Mouse (Mus musculus) CH12.LX (cell line): ENCODE measurements around the gene Magi2. TPM values are rescaled to one million over a fixed set of nuclear protein-coding genes. Genes with fewer than 3 reads are reported as not detected.

ENCODE experiments used
- DNase-seq: peaks from one replicate; pipeline ENCODE4 v3.0.0-alpha.2; 2013; ENCODE audit errors: extremely low read depth
- H3K27ac ChIP-seq: 2 replicates; pipeline ENCODE4 v1.5.1; 2012; ENCODE audit warnings: low read depth, mild to moderate bottlenecking, control low read depth, moderate library complexity; ENCODE audit not compliant: insufficient read depth
- H3K27me3 ChIP-seq: replicated peaks from 2 replicates; pipeline ENCODE3; 2012; ENCODE audit warnings: inconsistent platforms
- H3K36me3 ChIP-seq, 2 experiments: replicated peaks in 1 of 2; 2 replicates each; pipeline versions ENCODE3 to v1.6.1; 2012; ENCODE audit warnings: inconsistent platforms in 1 of 2, low read length in 1 of 2, mild to moderate bottlenecking in 1 of 2, mixed read lengths in 1 of 2, moderate library complexity in 1 of 2; ENCODE audit not compliant: control insufficient read depth in 1 of 2, insufficient read depth in 1 of 2
- H3K4me1 ChIP-seq, 2 experiments: 2 replicates each; pipeline ENCODE4 v1.6.1; 2012; ENCODE audit warnings: inconsistent platforms in 1 of 2, moderate library complexity in 1 of 2; ENCODE audit not compliant: insufficient read depth in 2 of 2, control insufficient read depth in 1 of 2
- H3K4me2 ChIP-seq: 2 replicates; pipeline ENCODE4 v1.6.1; 2012; ENCODE audit warnings: low read depth, mild to moderate bottlenecking, control low read depth; ENCODE audit not compliant: poor library complexity, insufficient read depth, severe bottlenecking
- H3K4me3 ChIP-seq, 3 experiments: fragments of 150-350 bp in 1 of 3; sonication (generic) in 1 of 3; replicated peaks in 1 of 3; 2 replicates each; pipeline versions ENCODE3 to v1.5.1; 2011 to 2012; ENCODE audit warnings: low read depth in 2 of 3, low read length in 2 of 3, mild to moderate bottlenecking in 2 of 3, moderate library complexity in 2 of 3, control low read depth in 1 of 3, improper control_type of control experiment in 1 of 3, inconsistent platforms in 1 of 3, mixed read lengths in 1 of 3; ENCODE audit not compliant: poor library complexity in 1 of 3
- H3K79me2 ChIP-seq: replicated peaks from 2 replicates; pipeline ENCODE4 v1.6.1; 2012; ENCODE audit warnings: mild to moderate bottlenecking, moderate library complexity; ENCODE audit not compliant: control insufficient read depth, poor library complexity, insufficient read depth, severe bottlenecking; ENCODE audit errors: extremely low read depth
- H3K9ac ChIP-seq: 2 replicates; pipeline ENCODE4 v1.6.1; 2012; ENCODE audit warnings: low read depth, mild to moderate bottlenecking, control low read depth, moderate library complexity; ENCODE audit not compliant: insufficient read depth
- H3K9me3 ChIP-seq: replicated peaks from 2 replicates; pipeline ENCODE3; 2012; ENCODE audit warnings: low read length, inconsistent platforms, mixed read lengths
- BHLHE40 ChIP-seq: IDR thresholded peaks from 2 replicates; pipeline ENCODE4 v1.6.1; 2011; ENCODE audit warnings: mild to moderate bottlenecking, low read depth, low read length, improper control_type of control experiment
- CTCF ChIP-seq, 2 experiments: IDR thresholded peaks in 1 of 2; conservative IDR thresholded peaks in 1 of 2; 2 replicates each; pipeline ENCODE4 v1.5.1; 2011 to 2012; ENCODE audit warnings: low read depth in 2 of 2, low read length in 2 of 2, improper control_type of control experiment in 1 of 2, inconsistent platforms in 1 of 2, mild to moderate bottlenecking in 1 of 2, moderate library complexity in 1 of 2
- E2F4 ChIP-seq: IDR thresholded peaks from 2 replicates; pipeline ENCODE4 v1.6.1; 2011; ENCODE audit warnings: low read depth, low read length, improper control_type of control experiment; ENCODE audit not compliant: insufficient replicate concordance
- ETS1 ChIP-seq: conservative IDR thresholded peaks from 2 replicates; pipeline ENCODE4 v1.6.1; 2012; ENCODE audit warnings: low read depth, mild to moderate bottlenecking, inconsistent platforms, low read length, improper control_type of control experiment, moderate library complexity
- IRF4 ChIP-seq: IDR thresholded peaks from 2 replicates; pipeline ENCODE4 v1.6.1; 2014; ENCODE audit warnings: low read depth, mild to moderate bottlenecking, inconsistent platforms, low read length, improper control_type of control experiment
- JUN ChIP-seq: IDR thresholded peaks from 2 replicates; pipeline ENCODE4 v1.6.1; 2011; ENCODE audit warnings: low read depth, mild to moderate bottlenecking, low read length, improper control_type of control experiment, moderate library complexity; ENCODE audit not compliant: insufficient read depth
- JUND ChIP-seq: conservative IDR thresholded peaks from 2 replicates; pipeline ENCODE4 v1.6.1; 2011; ENCODE audit warnings: low read depth, low read length, improper control_type of control experiment
- MAFK ChIP-seq: IDR thresholded peaks from 2 replicates; pipeline ENCODE4 v1.6.1; 2011; ENCODE audit warnings: low read length, improper control_type of control experiment; ENCODE audit not compliant: insufficient replicate concordance
- MAX ChIP-seq: IDR thresholded peaks from 2 replicates; pipeline ENCODE4 v1.6.1; 2011; ENCODE audit warnings: low read length, improper control_type of control experiment
- MYC ChIP-seq: IDR thresholded peaks from 2 replicates; pipeline ENCODE4 v1.6.1; 2011; ENCODE audit warnings: low read depth, mild to moderate bottlenecking, improper control_type of control experiment, low read length
- PAX5 ChIP-seq: IDR thresholded peaks from 2 replicates; pipeline ENCODE4 v1.6.1; 2012; ENCODE audit warnings: low read length, inconsistent platforms, mixed read lengths
- POLR2A ChIP-seq: IDR thresholded peaks from 2 replicates; pipeline ENCODE4 v1.6.1; 2011; ENCODE audit warnings: low read depth, mild to moderate bottlenecking, improper control_type of control experiment, low read length
- RAD21 ChIP-seq: IDR thresholded peaks from 2 replicates; pipeline ENCODE4 v1.6.1; 2011; ENCODE audit warnings: low read depth, mild to moderate bottlenecking, low read length, improper control_type of control experiment, moderate library complexity
- SIN3A ChIP-seq: IDR thresholded peaks from 2 replicates; pipeline ENCODE4 v1.6.1; 2012; ENCODE audit warnings: low read length, improper control_type of control experiment, inconsistent platforms
- TBP ChIP-seq: conservative IDR thresholded peaks from 2 replicates; pipeline ENCODE4 v1.6.1; 2011; ENCODE audit warnings: low read depth, low read length, improper control_type of control experiment
- TCF12 ChIP-seq: IDR thresholded peaks from 2 replicates; pipeline ENCODE4 v1.6.1; 2014; ENCODE audit warnings: low read depth, mild to moderate bottlenecking, inconsistent platforms, low read length, improper control_type of control experiment
- USF1 ChIP-seq: IDR thresholded peaks from 2 replicates; pipeline ENCODE4 v1.6.1; 2014; ENCODE audit warnings: low read depth, mild to moderate bottlenecking, inconsistent platforms, low read length, improper control_type of control experiment
- ZC3H11A ChIP-seq: IDR thresholded peaks from 2 replicates; pipeline ENCODE4 v1.6.1; 2012; ENCODE audit warnings: low read depth, mild to moderate bottlenecking, inconsistent platforms, low read length, improper control_type of control experiment
- dilution Hi-C: fragments of 300-500 bp; cut with MboI; formaldehyde crosslinking; loops from 2 replicates; pipeline ENCODE4 v1.14.3; 2020; ENCODE audit warnings: low sequenced_read_pairs; ENCODE audit not compliant: extremely low pct_unique_long_range_greater_than_20kb, extremely low pct_ligation_motif_present
- in situ Hi-C: fragments of 300-500 bp; cut with MboI; formaldehyde crosslinking; loops from 3 replicates; pipeline ENCODE4 v1.14.3; 2019; ENCODE audit warnings: low sequenced_read_pairs, low pct_ligation_motif_present, low pct_unique_long_range_greater_than_20kb, mixed read lengths
- polyA plus RNA-seq: library from polyadenylated mRNA; unstranded; fragments of >175 nt; gene quantifications from 2 replicates; pipeline ENCODE4 v1.2.1, GENCODE M21; 2012; ENCODE audit warnings: low read depth; ENCODE audit not compliant: insufficient read length
- total RNA-seq, 2 experiments: library from RNA; depleted of rRNA; stranded (reverse); fragments of 300-350 nt in 1 of 2; fragments of >200 nt in 1 of 2; gene quantifications; 2 replicates each; pipeline ENCODE4 v1.2.3; 2012 to 2014

Gene Magi2
- total and polyA plus RNA-seq, 3 experiments, result 0.37 to 0.63 (median 0.42) TPM

GRCm38 (mm10) chr5:19226144-19226865 is 531 bp upstream of the Magi2 start:
- dilution Hi-C loops (no loop called here), in situ Hi-C loops (no loop called here)
- no peak overlapping the region for H3K4me2 ChIP-seq
- H3K27me3 ChIP-seq, result no peaks in the 10 kb centered on the region
- no peak for TF ChIP-seq E2F4
- no peak for TF ChIP-seq MYC
- TF ChIP-seq MAX, result no peak
- TF ChIP-seq TBP, result no peak
- TF ChIP-seq SIN3A, result no peak
- TF ChIP-seq USF1, result no peak
- no peak for TF ChIP-seq JUND
- TF ChIP-seq IRF4, result no peak
- no peak for TF ChIP-seq ZC3H11A
- TF ChIP-seq TCF12, result no peak
- TF ChIP-seq PAX5, result no peak
- no peak for TF ChIP-seq RAD21
- no peak for TF ChIP-seq BHLHE40
- no peak for TF ChIP-seq JUN
- TF ChIP-seq POLR2A, result no peak
- no peak overlapping the region for H3K4me3 ChIP-seq
- DNase-seq, result no peak
- no peaks in the 10 kb centered on the region for H3K36me3 ChIP-seq
- peaks cover 15% of the 10 kb centered on the region for H3K9me3 ChIP-seq
- peaks cover 0 to 17% of the 10 kb centered on the region in 2 experiments; a peak in 2 of 4 replicates for H3K4me1 ChIP-seq
- H3K27ac ChIP-seq, result no peak overlapping the region
- H3K9ac ChIP-seq, result no peak overlapping the region
- no peaks in the 10 kb centered on the region for H3K79me2 ChIP-seq

GRCm38 (mm10) chr5:19227281-19227680 is 445 bp downstream of the Magi2 start:
- no peaks in the 10 kb centered on the region for H3K36me3 ChIP-seq
- peaks cover 15% of the 10 kb centered on the region for H3K9me3 ChIP-seq
- no peak overlapping the region for H3K9ac ChIP-seq
- H3K79me2 ChIP-seq, result no peaks in the 10 kb centered on the region
- H3K4me2 ChIP-seq, result no peak overlapping the region
- no peak for DNase-seq
- peaks cover 0 to 17% of the 10 kb centered on the region in 2 experiments; a peak in 2 of 4 replicates for H3K4me1 ChIP-seq
- in situ Hi-C loops, result no loop called here
- no peak overlapping the region for H3K27ac ChIP-seq
- H3K4me3 ChIP-seq, result no peak overlapping the region
- dilution Hi-C loops, result no loop called here
- H3K27me3 ChIP-seq, result no peaks in the 10 kb centered on the region
- no peak for TF ChIP-seq MAFK
- no peak for TF ChIP-seq CTCF (conservative IDR thresholded peaks at IDR 0.05 in 1 of 2, IDR thresholded peaks at IDR 0.05 in 1 of 2; ENCODE audit: low read depth in 2 of 2, low read length in 2 of 2)
- TF ChIP-seq ETS1, result no peak
- TF ChIP-seq, all 38 proteins: peak for 0
